Mouse (Mus musculus): ENCODE measurements around the gene Hist2h3c2.

GRCm38 (mm10) chr3:96228828-96229227 lies 10.1 kb downstream of the Hist2h3c2 start:
- no peak for TF ChIP-seq EP300 (IDR thresholded peaks at IDR 0.05; ENCODE audit: low read depth)
- no peak for TF ChIP-seq CTCF (IDR thresholded peaks at IDR 0.05; ENCODE audit: low read depth)

Measured in liver, embryonic 14.5 days (tissue).